Mouse (Mus musculus) erythroblast, embryonic 14.5 days (primary cell): ENCODE measurements at regions not wholly inside any gene's neighbourhood (a gene's known extent, or its start where the extent isn't known, plus 50 kb on each side); places are given as distances from the start of the nearest gene placed in this dataset.

Experiments
- H3K27me3 ChIP-seq: 2 replicates; pipeline ENCODE4 v1.6.1; 2012; ENCODE audit warnings: inconsistent platforms; ENCODE audit not compliant: control insufficient read depth
- H3K36me3 ChIP-seq: 2 replicates; pipeline ENCODE4 v1.6.1; 2012; ENCODE audit warnings: mild to moderate bottlenecking, inconsistent platforms; ENCODE audit not compliant: control insufficient read depth
- H3K4me1 ChIP-seq: 2 replicates; pipeline ENCODE4 v1.6.1; 2012; ENCODE audit warnings: inconsistent platforms; ENCODE audit not compliant: control insufficient read depth
- H3K4me3 ChIP-seq: replicated peaks from 2 replicates; pipeline ENCODE3; 2012; ENCODE audit warnings: moderate library complexity, mild to moderate bottlenecking, inconsistent platforms
- H3K9me3 ChIP-seq: 2 replicates; pipeline ENCODE4 v1.6.1; 2012; ENCODE audit warnings: low read length, inconsistent platforms, mixed read lengths; ENCODE audit not compliant: control insufficient read depth
- GATA1 ChIP-seq: IDR thresholded peaks from 2 replicates; pipeline ENCODE4 v1.6.1; 2012; ENCODE audit warnings: low read length, inconsistent platforms, mixed read lengths
- TAL1 ChIP-seq: IDR thresholded peaks from 3 replicates; pipeline ENCODE4 v1.6.1; 2012; ENCODE audit warnings: low read length, inconsistent platforms, mixed read lengths

DNA sequence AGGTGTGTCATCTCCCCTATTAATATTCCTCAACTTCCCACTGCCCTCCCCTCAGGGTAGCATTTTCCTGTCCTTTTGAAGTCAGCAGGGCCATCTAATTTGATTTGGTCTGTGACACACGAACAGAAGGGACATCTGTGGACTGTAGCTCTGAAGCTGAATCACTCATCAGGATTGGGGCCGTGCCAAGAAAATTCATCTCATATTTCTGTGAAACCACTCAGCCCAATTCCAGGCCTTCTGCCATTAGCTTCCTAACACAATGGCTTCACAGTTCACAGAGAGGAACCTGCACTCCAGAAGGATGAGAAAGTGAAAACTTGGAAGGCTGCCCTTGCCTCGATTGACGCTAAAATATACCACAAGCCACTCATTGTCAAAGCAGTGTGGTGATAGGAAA is 86.1 kb downstream of the Abhd5 start:
- Histone ChIP-seq H3K36me3 (no peaks in the 10 kb centered on the region), H3K4me1 (no peaks in the 10 kb centered on the region), H3K27me3 (no peaks in the 10 kb centered on the region), H3K9me3 (peaks cover 8% of the 10 kb centered on the region), H3K4me3 (no peak overlapping the region)
- TF ChIP-seq GATA1 (no peak), TAL1 (no peak)

DNA sequence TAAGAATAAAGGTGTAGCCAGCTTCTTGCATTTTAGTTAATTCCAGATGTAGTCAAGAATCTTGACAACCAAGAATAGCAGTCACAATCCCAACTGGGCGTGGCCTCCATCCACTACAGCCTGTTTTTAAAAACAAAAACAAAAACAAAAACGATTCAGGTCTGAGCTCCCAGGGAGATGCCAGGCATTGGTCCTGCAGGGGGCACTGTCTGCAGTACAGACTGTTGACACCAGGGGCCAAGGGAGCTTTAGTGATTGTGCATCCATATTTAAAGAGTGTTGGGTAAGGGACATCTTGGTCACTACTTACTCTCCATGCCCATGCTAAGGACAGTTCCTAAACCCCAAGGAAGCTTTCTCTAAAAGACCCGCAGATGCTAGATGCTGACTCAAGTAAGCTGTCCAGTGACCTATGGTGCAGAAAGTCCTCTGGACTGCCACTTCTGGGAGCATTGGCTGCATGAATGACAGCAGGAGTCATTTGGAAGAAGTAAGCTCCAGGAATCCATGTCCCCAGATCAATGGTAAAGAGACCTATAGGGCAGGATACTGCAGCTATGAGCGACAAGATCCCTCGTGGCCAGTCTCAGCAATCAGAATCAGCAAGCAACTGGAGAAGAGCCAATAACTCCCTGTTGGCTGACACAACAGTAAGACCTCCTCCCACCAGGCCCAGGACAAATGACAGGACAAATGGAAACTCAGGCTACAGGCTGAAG is 95.1 kb downstream of the Abhd5 start:
- Histone ChIP-seq H3K27me3 (no peaks in the 10 kb centered on the region), H3K9me3 (peaks cover 4% of the 10 kb centered on the region; the same call in 1 of the 2 replicates), H3K4me3 (no peak overlapping the region), H3K4me1 (no peaks in the 10 kb centered on the region), H3K36me3 (no peaks in the 10 kb centered on the region)
- TF ChIP-seq TAL1 (no peak), GATA1 (no peak)

DNA sequence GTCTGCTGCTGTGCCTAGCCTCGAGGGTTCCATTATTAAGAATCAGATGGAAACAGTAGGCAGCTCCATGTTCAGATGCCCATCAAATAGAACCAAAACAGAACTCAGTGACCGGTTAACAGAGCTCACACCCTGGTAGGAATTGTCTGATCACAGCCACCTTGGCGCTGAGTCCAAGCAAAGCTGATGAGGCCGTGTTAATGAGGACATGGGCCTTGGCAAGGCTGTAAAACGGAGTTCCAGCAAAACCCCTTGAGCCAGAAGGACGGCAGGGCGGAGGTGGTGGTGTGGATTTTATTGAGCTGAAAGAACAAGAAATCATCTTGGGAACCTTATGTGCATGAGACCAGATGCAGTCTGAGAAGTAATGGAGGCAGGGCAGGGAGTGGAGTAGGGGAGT is 96.2 kb downstream of the Abhd5 start:
- TF ChIP-seq GATA1 (no peak), TAL1 (no peak)
- Histone ChIP-seq H3K36me3 (no peaks in the 10 kb centered on the region), H3K27me3 (no peaks in the 10 kb centered on the region), H3K4me1 (no peaks in the 10 kb centered on the region), H3K4me3 (no peak overlapping the region), H3K9me3 (no peaks in the 10 kb centered on the region)

DNA sequence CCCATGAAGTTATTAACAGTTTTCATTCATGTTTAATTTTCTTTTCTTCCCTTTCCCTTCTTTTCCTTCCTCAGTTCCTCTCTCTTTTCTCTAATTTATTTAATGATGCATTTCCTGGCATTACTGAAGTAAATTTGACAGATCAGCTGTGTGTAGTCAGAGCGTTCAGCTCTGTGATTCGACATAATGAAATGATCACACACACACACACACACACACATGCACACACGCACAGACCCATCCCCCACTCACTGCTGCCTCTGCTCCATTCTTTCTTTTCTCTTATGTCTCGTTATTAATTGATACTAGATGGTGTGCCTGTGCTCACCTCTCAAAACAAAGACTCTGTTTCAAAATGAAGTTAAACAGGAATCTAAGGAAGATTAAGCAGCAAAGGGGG is 96.9 kb downstream of the Abhd5 start:
- no peaks in the 10 kb centered on the region for H3K36me3 ChIP-seq
- H3K27me3 ChIP-seq: no peaks in the 10 kb centered on the region
- H3K4me3 ChIP-seq: no peak overlapping the region
- no peak for TF ChIP-seq TAL1
- no peak for TF ChIP-seq GATA1
- no peaks in the 10 kb centered on the region for H3K4me1 ChIP-seq
- no peaks in the 10 kb centered on the region for H3K9me3 ChIP-seq

DNA sequence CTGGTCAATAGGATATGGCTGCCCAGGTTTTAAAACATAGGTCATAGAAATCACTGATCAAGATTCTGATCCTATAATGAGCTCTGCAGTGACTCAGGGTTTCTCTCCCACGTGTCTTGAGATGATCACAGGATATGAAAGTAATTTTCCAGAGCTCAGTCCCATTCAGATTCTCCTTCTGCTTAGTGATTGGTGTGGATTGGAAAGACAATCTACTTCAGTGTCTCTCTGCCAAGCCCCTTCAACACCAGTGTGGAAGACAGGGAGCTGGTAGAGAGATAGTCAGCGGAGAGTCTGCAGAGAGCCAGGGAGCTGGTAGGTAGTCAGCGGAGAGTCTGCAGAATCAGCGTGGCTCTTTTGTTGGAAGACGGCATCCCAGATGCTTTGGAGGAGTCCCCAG is 99.1 kb downstream of the Abhd5 start:
- H3K9me3 ChIP-seq: no peaks in the 10 kb centered on the region
- H3K4me3 ChIP-seq: no peak overlapping the region
- no peak for TF ChIP-seq TAL1
- no peak for TF ChIP-seq GATA1
- H3K27me3 ChIP-seq: no peaks in the 10 kb centered on the region
- H3K36me3 ChIP-seq: no peaks in the 10 kb centered on the region
- no peaks in the 10 kb centered on the region for H3K4me1 ChIP-seq

DNA sequence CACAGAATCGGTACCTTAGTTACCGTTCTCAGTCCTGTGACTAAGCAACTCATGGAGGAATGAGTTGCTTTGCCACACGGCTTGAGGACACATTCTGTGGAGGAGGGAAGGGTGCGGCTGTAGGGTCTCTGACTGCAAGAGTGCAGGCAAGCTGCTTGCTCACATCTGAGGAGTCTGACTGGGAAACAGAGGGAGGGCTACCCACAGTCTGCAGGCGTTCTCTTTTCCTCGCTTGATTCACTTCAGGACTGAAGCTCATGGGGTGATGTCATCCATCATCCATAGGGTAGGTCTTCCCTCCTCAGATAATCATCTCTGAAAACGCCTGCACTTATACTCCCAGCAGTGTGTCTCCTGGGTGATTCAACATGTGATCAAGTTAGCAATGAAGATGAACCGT is 103.9 kb downstream of the Abhd5 start:
- no peaks in the 10 kb centered on the region for H3K36me3 ChIP-seq
- TF ChIP-seq GATA1 (no peak), TAL1 (no peak)
- H3K9me3 ChIP-seq: no peaks in the 10 kb centered on the region
- H3K4me3 ChIP-seq: no peak overlapping the region
- no peaks in the 10 kb centered on the region for H3K4me1 ChIP-seq
- H3K27me3 ChIP-seq: no peaks in the 10 kb centered on the region

DNA sequence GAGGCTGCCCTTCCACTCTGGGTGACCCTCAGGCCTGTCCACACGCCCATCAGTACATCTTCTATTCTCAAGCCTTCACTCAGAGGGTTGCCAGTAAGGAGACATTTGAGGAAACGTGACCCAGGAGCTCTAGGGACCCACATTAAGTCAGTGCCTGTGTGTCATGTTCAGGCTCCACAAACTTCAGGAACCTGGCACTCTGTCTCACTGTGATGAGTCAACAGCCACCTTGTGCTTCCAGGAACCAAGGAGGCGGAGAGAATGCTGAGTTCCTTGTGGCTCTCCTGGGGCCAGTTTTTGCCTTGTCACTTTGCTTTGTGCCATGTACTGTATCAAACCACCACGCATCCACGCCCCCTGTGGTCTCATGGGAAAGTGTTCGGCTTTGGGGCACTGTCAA is 104.4 kb downstream of the Abhd5 start:
- H3K27me3 ChIP-seq: no peaks in the 10 kb centered on the region
- TF ChIP-seq GATA1 (no peak), TAL1 (no peak)
- no peaks in the 10 kb centered on the region for H3K4me1 ChIP-seq
- no peaks in the 10 kb centered on the region for H3K9me3 ChIP-seq
- no peak overlapping the region for H3K4me3 ChIP-seq
- H3K36me3 ChIP-seq: no peaks in the 10 kb centered on the region

DNA sequence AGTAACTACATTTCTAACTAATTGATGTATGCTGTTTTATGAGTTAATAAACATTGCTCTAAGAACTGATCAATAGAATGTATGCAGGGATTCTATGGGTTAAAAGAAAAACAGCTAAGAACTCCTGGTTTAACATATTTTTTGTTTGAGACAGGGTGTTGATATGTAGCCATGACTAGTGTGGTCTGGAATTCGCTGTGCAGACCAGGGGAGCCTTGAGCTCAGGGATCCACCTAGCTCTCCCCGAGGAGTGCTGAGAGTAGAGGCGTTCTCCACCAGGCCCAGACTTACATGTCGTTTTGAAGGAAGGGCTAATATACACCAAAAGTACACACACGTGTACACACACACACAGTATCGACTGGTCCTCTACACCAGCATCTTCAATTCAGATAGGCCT is 108.1 kb downstream of the Abhd5 start:
- Histone ChIP-seq H3K9me3 (no peaks in the 10 kb centered on the region), H3K27me3 (no peaks in the 10 kb centered on the region), H3K36me3 (no peaks in the 10 kb centered on the region), H3K4me3 (no peak overlapping the region), H3K4me1 (no peaks in the 10 kb centered on the region)
- no peak for TF ChIP-seq TAL1
- no peak for TF ChIP-seq GATA1

DNA sequence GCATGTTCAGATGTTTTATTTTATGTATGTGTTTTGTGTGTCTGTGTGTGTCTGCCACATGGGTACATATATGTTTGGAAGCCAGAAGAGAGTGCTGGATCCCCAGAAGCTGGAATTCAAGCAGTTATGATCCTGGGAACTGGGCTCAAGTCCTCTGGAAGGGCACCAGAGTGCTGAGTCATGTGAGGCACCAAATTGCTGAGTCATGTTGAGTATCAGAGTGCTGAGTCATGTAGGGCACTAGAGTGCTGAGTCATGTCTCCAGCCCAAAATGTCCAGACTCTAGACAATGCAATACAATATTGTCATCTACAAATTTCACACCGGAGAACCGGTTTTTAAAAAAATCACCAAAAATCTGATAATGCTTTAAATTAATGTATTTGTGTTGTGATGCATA is 120.1 kb downstream of the Abhd5 start:
- Histone ChIP-seq H3K4me3 (no peak overlapping the region), H3K4me1 (peaks cover 9% of the 10 kb centered on the region), H3K36me3 (no peaks in the 10 kb centered on the region), H3K27me3 (no peaks in the 10 kb centered on the region), H3K9me3 (peaks cover 5% of the 10 kb centered on the region)
- TF ChIP-seq TAL1 (no peak), GATA1 (no peak)

DNA sequence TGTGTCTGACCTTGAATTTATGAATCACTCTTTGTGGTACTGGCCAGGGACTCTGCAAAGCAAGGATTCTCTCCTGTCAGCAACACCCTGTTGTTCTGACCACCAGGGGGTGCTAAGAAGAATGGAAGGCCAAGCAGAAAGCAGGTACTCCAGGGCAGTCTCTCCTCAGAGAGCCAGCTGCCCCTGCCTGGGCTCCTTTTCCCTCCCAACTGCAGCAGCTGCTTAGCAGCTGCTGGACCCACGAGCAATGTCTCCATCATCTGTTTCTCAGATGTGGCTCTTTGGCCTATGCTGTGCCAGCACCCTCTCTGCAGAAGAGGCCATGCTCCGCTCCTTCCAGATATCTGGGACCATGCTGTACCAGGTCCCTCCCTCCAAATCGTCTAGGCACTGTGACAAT is 124.9 kb downstream of the Abhd5 start:
- H3K4me1 ChIP-seq: peaks cover 5% of the 10 kb centered on the region
- peaks cover 3% of the 10 kb centered on the region for H3K9me3 ChIP-seq
- H3K4me3 ChIP-seq: no peak overlapping the region
- TF ChIP-seq GATA1 (no peak), TAL1 (no peak)
- no peaks in the 10 kb centered on the region for H3K27me3 ChIP-seq
- H3K36me3 ChIP-seq: no peaks in the 10 kb centered on the region
